Mouse (Mus musculus) testis, adult 2 months (tissue): ENCODE results near the gene Bnc2. TPM values are rescaled to one million over a fixed set of nuclear protein-coding genes. Genes with fewer than 3 reads are reported as not detected.

Source experiments
- H3K27ac ChIP-seq: fragments of 200-500 bp; 2 replicates; pipeline ENCODE4 v1.5.1; 2012; ENCODE audit warnings: low read depth, low read length; ENCODE audit not compliant: control insufficient read depth, insufficient read depth
- H3K27me3 ChIP-seq: fragments of 200-500 bp; 2 replicates; pipeline ENCODE4 v1.6.1; 2012; ENCODE audit warnings: mild to moderate bottlenecking, low read length, moderate library complexity; ENCODE audit not compliant: control insufficient read depth, insufficient read depth
- H3K36me3 ChIP-seq: fragments of 200-500 bp; 2 replicates; pipeline ENCODE4 v1.6.1; 2012; ENCODE audit warnings: mild to moderate bottlenecking, low read length; ENCODE audit not compliant: control insufficient read depth, insufficient read depth
- H3K4me1 ChIP-seq: fragments of 200-500 bp; 2 replicates; pipeline ENCODE4 v1.6.1; 2012; ENCODE audit warnings: low read length; ENCODE audit not compliant: control insufficient read depth, insufficient read depth
- H3K4me3 ChIP-seq: fragments of 200-500 bp; 2 replicates; pipeline ENCODE4 v1.5.1; 2012; ENCODE audit warnings: low read depth, mild to moderate bottlenecking, low read length, moderate library complexity, mixed read lengths; ENCODE audit not compliant: control insufficient read depth
- CTCF ChIP-seq: fragments of 200-500 bp; IDR thresholded peaks from 2 replicates; pipeline ENCODE4 v1.5.1; 2012; ENCODE audit warnings: low read depth, mild to moderate bottlenecking, inconsistent platforms, low read length, moderate library complexity; ENCODE audit not compliant: control insufficient read depth, insufficient read depth, insufficient replicate concordance
- POLR2A ChIP-seq: fragments of 200-500 bp; IDR thresholded peaks from 2 replicates; pipeline ENCODE4 v1.6.1; 2012; ENCODE audit warnings: low read depth, mild to moderate bottlenecking, inconsistent platforms, low read length, moderate library complexity; ENCODE audit not compliant: control insufficient read depth
- polyA plus RNA-seq: library from polyadenylated mRNA; depleted of rRNA; stranded (reverse); fragments of >200 nt; gene quantifications from 2 replicates; pipeline ENCODE4 v1.2.3, GENCODE M21; 2012; rRNA removed

Bnc2 gene
- polyA plus RNA-seq, 1 experiment, result 9.7 TPM

- Histone ChIP-seq H3K4me1 (no peaks in the 10 kb centered on the region), H3K27me3 (no peaks in the 10 kb centered on the region), H3K27ac (no peak overlapping the region), H3K4me3 (no peak overlapping the region), H3K36me3 (no peaks in the 10 kb centered on the region)
- no peak for TF ChIP-seq POLR2A
- no peak for TF ChIP-seq CTCF
Observed at GRCm38 (mm10) chr4:84229189-84229960, 445.7 kb downstream of the Bnc2 start.

GRCm38 (mm10) chr4:84228551-84228950, 446.5 kb downstream of the Bnc2 start:
- H3K27ac ChIP-seq, result no peak overlapping the region
- no peaks in the 10 kb centered on the region for H3K36me3 ChIP-seq
- H3K27me3 ChIP-seq, result no peaks in the 10 kb centered on the region
- TF ChIP-seq POLR2A, result no peak
- TF ChIP-seq CTCF, result no peak
- H3K4me1 ChIP-seq, result no peaks in the 10 kb centered on the region
- no peak overlapping the region for H3K4me3 ChIP-seq

Other genes with a start within 250 kb of the Bnc2 start
- gene Cntln, start 209.0 kb upstream of the Bnc2 start, polyA plus RNA-seq, result 6.0 and 7.8 TPM in 2 replicates